Mouse (Mus musculus) midbrain, embryonic 10.5 days (tissue): Measurements from ENCODE around the gene H2-Q6. TPM values are rescaled to one million over a fixed set of nuclear protein-coding genes. Genes with fewer than 3 reads are reported as not detected.
"Not testable (repeated sequence)": the region's sequence is repeated elsewhere in the genome, so short reads cannot be mapped to it uniquely, and the experiment has no call there.

ENCODE experiments used
- DNase-seq: peaks from one replicate; pipeline ENCODE4 v3.0.0-alpha.2; 2017; ENCODE audit warnings: low spot score
- H3K27ac ChIP-seq: fragments of 300-500 bp; sonication (generic); replicated peaks from 2 replicates; pipeline ENCODE4 v1.5.1; 2016; ENCODE audit warnings: mild to moderate bottlenecking
- H3K27me3 ChIP-seq: fragments of 300-500 bp; sonication (generic); 2 replicates; pipeline ENCODE4 v1.6.1; 2016; ENCODE audit warnings: low read depth, mild to moderate bottlenecking; ENCODE audit not compliant: poor library complexity, severe bottlenecking
- H3K36me3 ChIP-seq: fragments of 300-500 bp; sonication (generic); 2 replicates; pipeline ENCODE4 v1.6.1; 2016; ENCODE audit warnings: mild to moderate bottlenecking, moderate library complexity
- H3K4me1 ChIP-seq: fragments of 300-500 bp; sonication (generic); 2 replicates; pipeline ENCODE4 v1.6.1; 2016
- H3K4me3 ChIP-seq: fragments of 300-500 bp; sonication (generic); 2 replicates; pipeline ENCODE4 v1.5.1; 2016; ENCODE audit warnings: mild to moderate bottlenecking, moderate library complexity
- H3K9me3 ChIP-seq: fragments of 300-500 bp; sonication (generic); replicated peaks from 2 replicates; pipeline ENCODE4 v1.6.1; 2016; ENCODE audit warnings: mild to moderate bottlenecking
- WGBS: fragments of 180-500 bp; shearing (Covaris S2); methylation state at CpG from one replicate; pipeline ENCODE4 v1.1.7; 2016; 5-methylcytosine and 5-hydroxymethylcytosine counted together
- polyA plus RNA-seq: library from polyadenylated mRNA; unstranded; fragments of >200 nt; fragmentation: Nextera tagmentation; extraction: Ambion mirVana; gene quantifications from 2 replicates; pipeline ENCODE4 v1.2.1, GENCODE M21; 2016

H2-Q6 gene
- polyA plus RNA-seq, 1 experiment from 2014 or later: 1.9 TPM

GRCm38 (mm10) chr17:35420206-35420810 is 4.3 kb upstream of the H2-Q6 start:
- peaks cover 31% of the 10 kb centered on the region for H3K27me3 ChIP-seq
- not testable (repeated sequence) for H3K4me1 ChIP-seq, H3K9me3 ChIP-seq, H3K36me3 ChIP-seq, H3K27ac ChIP-seq, H3K4me3 ChIP-seq
- WGBS: 17% methylated on average over 11 of the region's 11 CpGs
- DNase-seq: peak; percentile 51

GRCm38 (mm10) chr17:35421331-35421730 is 3.3 kb upstream of the H2-Q6 start:
- H3K27ac ChIP-seq, DNase-seq, H3K9me3 ChIP-seq, H3K36me3 ChIP-seq, H3K4me3 ChIP-seq: not testable (repeated sequence)
- Histone ChIP-seq H3K4me1 (peaks cover 12% of the 10 kb centered on the region), H3K27me3 (peaks cover 41% of the 10 kb centered on the region)
- WGBS: 89% methylated on average over 4 of the region's 4 CpGs

GRCm38 (mm10) chr17:35422360-35422759 is 2.3 kb upstream of the H2-Q6 start:
- H3K4me3 ChIP-seq, H3K36me3 ChIP-seq, DNase-seq, H3K27ac ChIP-seq, H3K9me3 ChIP-seq: not testable (repeated sequence)
- Histone ChIP-seq H3K4me1 (peaks cover 12% of the 10 kb centered on the region), H3K27me3 (peaks cover 44% of the 10 kb centered on the region)
- WGBS: 91% methylated on average over 5 of the region's 5 CpGs

GRCm38 (mm10) chr17:35423131-35423810 is 1.4 kb upstream of the H2-Q6 start:
- 73% methylated on average over 3 of the region's 3 CpGs for WGBS
- DNase-seq, H3K36me3 ChIP-seq, H3K9me3 ChIP-seq, H3K27ac ChIP-seq, H3K4me3 ChIP-seq: not testable (repeated sequence)
- peaks cover 41% of the 10 kb centered on the region for H3K27me3 ChIP-seq
- peaks cover 12% of the 10 kb centered on the region for H3K4me1 ChIP-seq

- H3K36me3 ChIP-seq, H3K27ac ChIP-seq, DNase-seq, H3K4me3 ChIP-seq, H3K9me3 ChIP-seq: not testable (repeated sequence)
- peaks cover 12% of the 10 kb centered on the region for H3K4me1 ChIP-seq
- peaks cover 45% of the 10 kb centered on the region for H3K27me3 ChIP-seq
- 81% methylated on average over 3 of the region's 3 CpGs for WGBS
These were observed 544 bp upstream of the H2-Q6 start for GRCm38 (mm10) chr17:35424106-35424505.

GRCm38 (mm10) chr17:35425474-35425873 is 824 bp downstream of the H2-Q6 start:
- not testable (repeated sequence) for H3K9me3 ChIP-seq, H3K27ac ChIP-seq, H3K36me3 ChIP-seq
- Histone ChIP-seq H3K4me1 (peaks cover 12% of the 10 kb centered on the region), H3K4me3 (peak overlapping the region; percentile 51), H3K27me3 (peaks cover 50% of the 10 kb centered on the region)
- DNase-seq: peak; percentile 51
- WGBS: 13% methylated on average over 28 of the region's 28 CpGs

GRCm38 (mm10) chr17:35428883-35429282 is 4.2 kb downstream of the H2-Q6 start:
- not testable (repeated sequence) for DNase-seq, H3K9me3 ChIP-seq, H3K27ac ChIP-seq, H3K4me3 ChIP-seq, H3K36me3 ChIP-seq
- Histone ChIP-seq H3K4me1 (peaks cover 12% of the 10 kb centered on the region), H3K27me3 (peaks cover 35% of the 10 kb centered on the region)
- 88% methylated on average over 6 of the region's 6 CpGs for WGBS

- H3K27me3 ChIP-seq: peaks cover 21% of the 10 kb centered on the region
- DNase-seq, H3K9me3 ChIP-seq, H3K4me3 ChIP-seq, H3K36me3 ChIP-seq, H3K4me1 ChIP-seq, H3K27ac ChIP-seq: not testable (repeated sequence)
- WGBS: 84% methylated on average over 6 of the region's 6 CpGs
These were observed 6.0 kb downstream of the H2-Q6 start for GRCm38 (mm10) chr17:35430671-35431070.

- peaks cover 16% of the 10 kb centered on the region for H3K27me3 ChIP-seq
- WGBS: 81% methylated on average over 3 of the region's 3 CpGs
- H3K27ac ChIP-seq, H3K4me3 ChIP-seq, H3K36me3 ChIP-seq, DNase-seq, H3K9me3 ChIP-seq, H3K4me1 ChIP-seq: not testable (repeated sequence)
These were observed 7.5 kb downstream of the H2-Q6 start for GRCm38 (mm10) chr17:35432167-35432566.

GRCm38 (mm10) chr17:35434836-35435235 is 10.2 kb downstream of the H2-Q6 start:
- not testable (repeated sequence) for H3K36me3 ChIP-seq

GRCm38 (mm10) chr17:35435577-35435976 is 10.9 kb downstream of the H2-Q6 start:
- H3K9me3 ChIP-seq, H3K4me3 ChIP-seq, H3K36me3 ChIP-seq, DNase-seq, H3K27ac ChIP-seq: not testable (repeated sequence)
- WGBS: 74% methylated on average over 3 of the region's 3 CpGs
- peaks cover 35% of the 10 kb centered on the region for H3K27me3 ChIP-seq
- H3K4me1 ChIP-seq: peaks cover 14% of the 10 kb centered on the region

More at GRCm38 (mm10) chr17:35434836-35435235, 10.2 kb downstream of the H2-Q6 start:
- WGBS: 8% methylated on average over 8 of the region's 8 CpGs
- H3K4me3 ChIP-seq, H3K9me3 ChIP-seq, H3K27ac ChIP-seq: not testable (repeated sequence)
- peak; percentile 63 for DNase-seq
- Histone ChIP-seq H3K4me1 (peaks cover 11% of the 10 kb centered on the region), H3K27me3 (peaks cover 28% of the 10 kb centered on the region)

GRCm38 (mm10) chr17:35437386-35437936 is 12.8 kb downstream of the H2-Q6 start:
- not testable (repeated sequence) for H3K9me3 ChIP-seq, H3K36me3 ChIP-seq, DNase-seq, H3K27ac ChIP-seq, H3K4me3 ChIP-seq
- Histone ChIP-seq H3K27me3 (peaks cover 35% of the 10 kb centered on the region), H3K4me1 (peaks cover 14% of the 10 kb centered on the region)
- 84% methylated on average over 1 of the region's 1 CpGs for WGBS

GRCm38 (mm10) chr17:35438395-35438794 is 13.7 kb downstream of the H2-Q6 start:
- not testable (repeated sequence) for H3K36me3 ChIP-seq, DNase-seq, H3K9me3 ChIP-seq, H3K27ac ChIP-seq
- Histone ChIP-seq H3K4me3 (0 out of 2 replicates have a peak overlapping the region, but pooled peaks have one; percentile 58), H3K27me3 (peaks cover 35% of the 10 kb centered on the region), H3K4me1 (peaks cover 14% of the 10 kb centered on the region)
- 76% methylated on average over 2 of the region's 3 CpGs for WGBS
